Mouse (Mus musculus) limb, embryonic 15.5 days (tissue): ENCODE results near the gene Schip1. TPM values are rescaled to one million over a fixed set of nuclear protein-coding genes. Genes with fewer than 3 reads are reported as not detected.

ENCODE experiments used
- ATAC-seq: fragments of 200-750 bp; cut with Nextera tagmentation; 2 replicates; pipeline ENCODE4 v1.8.0; 2017; ENCODE audit warnings: low read depth, moderate TSS enrichment; ENCODE audit not compliant: insufficient number of reproducible peaks, low FRiP score, low TSS enrichment
- H3K27ac ChIP-seq: fragments of 300-500 bp; sonication (generic); 2 replicates; pipeline ENCODE4 v1.5.1; 2015; ENCODE audit warnings: moderate library complexity, mild to moderate bottlenecking, inconsistent platforms
- H3K27me3 ChIP-seq: fragments of 300-500 bp; sonication (generic); 2 replicates; pipeline ENCODE4 v1.6.1; 2015; ENCODE audit warnings: inconsistent platforms
- H3K36me3 ChIP-seq: fragments of 300-500 bp; sonication (generic); 2 replicates; pipeline ENCODE4 v1.6.1; 2015; ENCODE audit warnings: inconsistent platforms
- H3K4me1 ChIP-seq: fragments of 300-500 bp; sonication (generic); 2 replicates; pipeline ENCODE4 v1.6.1; 2015; ENCODE audit warnings: inconsistent platforms
- H3K4me2 ChIP-seq: fragments of 300-500 bp; sonication (generic); 2 replicates; pipeline ENCODE4 v1.6.1; 2015; ENCODE audit warnings: mild to moderate bottlenecking, inconsistent platforms
- H3K4me3 ChIP-seq: fragments of 300-500 bp; sonication (generic); 2 replicates; pipeline ENCODE4 v1.5.1; 2015; ENCODE audit warnings: mild to moderate bottlenecking, inconsistent platforms
- H3K9ac ChIP-seq: fragments of 300-500 bp; sonication (generic); 2 replicates; pipeline ENCODE4 v1.6.1; 2015; ENCODE audit warnings: inconsistent platforms
- H3K9me3 ChIP-seq: fragments of 300-500 bp; sonication (generic); 2 replicates; pipeline ENCODE4 v1.6.1; 2016; ENCODE audit warnings: inconsistent platforms
- WGBS: fragments of 180-500 bp; shearing (Covaris S2); methylation state at CpG from one replicate; pipeline ENCODE4 v1.1.7; 2015; 5-methylcytosine and 5-hydroxymethylcytosine counted together
- polyA plus RNA-seq: library from polyadenylated mRNA; unstranded; fragments of >200 nt; fragmentation: Nextera tagmentation; extraction: Ambion mirVana; gene quantifications from 2 replicates; pipeline ENCODE4 v1.2.1, GENCODE M21; 2015

Schip1 gene
- polyA plus RNA-seq, 1 experiment from 2014 or later, result 16.1 TPM

GRCm38 (mm10) chr3:68467941-68468687 is 403.5 kb downstream of the Schip1 start:
- no peaks in the 10 kb centered on the region for H3K36me3 ChIP-seq
- H3K4me2 ChIP-seq, result peak overlapping the region; percentile 29
- H3K27me3 ChIP-seq, result no peaks in the 10 kb centered on the region
- WGBS, result 6% methylated on average over 10 of the region's 10 CpGs
- H3K4me1 ChIP-seq, result peaks cover 20% of the 10 kb centered on the region
- no peak overlapping the region for H3K27ac ChIP-seq
- no peak overlapping the region for H3K4me3 ChIP-seq
- no peaks in the 10 kb centered on the region for H3K9me3 ChIP-seq
- no peak overlapping the region for H3K9ac ChIP-seq
- ATAC-seq, result no peak

DNA sequence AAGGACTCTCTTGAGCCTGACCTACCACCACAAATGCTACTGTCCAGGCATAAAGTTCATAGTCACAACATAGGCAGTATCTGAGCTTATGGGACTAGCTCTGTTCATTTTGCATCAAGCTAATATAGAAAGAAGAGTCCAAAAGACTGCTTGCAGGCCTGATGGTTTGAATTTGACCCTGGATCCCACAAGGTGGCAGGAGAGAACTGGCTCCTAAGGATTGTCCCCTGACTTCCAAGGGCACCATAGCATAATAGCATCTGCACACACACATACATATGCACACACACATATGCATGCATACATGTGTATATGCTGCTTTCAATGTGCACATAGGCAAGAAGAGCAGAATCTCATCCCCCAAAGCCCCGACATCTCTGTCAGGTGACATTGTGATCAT is 405.0 kb downstream of the Schip1 start:
- H3K4me2 ChIP-seq, result no peak overlapping the region
- no peak overlapping the region for H3K9ac ChIP-seq
- WGBS, result 77% methylated on average over 1 of the region's 1 CpGs
- peaks cover 20% of the 10 kb centered on the region for H3K4me1 ChIP-seq
- no peak overlapping the region for H3K27ac ChIP-seq
- H3K4me3 ChIP-seq, result no peak overlapping the region
- H3K27me3 ChIP-seq, result no peaks in the 10 kb centered on the region
- ATAC-seq, result no peak
- H3K36me3 ChIP-seq, result no peaks in the 10 kb centered on the region
- no peaks in the 10 kb centered on the region for H3K9me3 ChIP-seq

GRCm38 (mm10) chr3:68470061-68470460 is 405.5 kb downstream of the Schip1 start:
- no peaks in the 10 kb centered on the region for H3K27me3 ChIP-seq
- no peak overlapping the region for H3K27ac ChIP-seq
- no peaks in the 10 kb centered on the region for H3K36me3 ChIP-seq
- WGBS, result 34% methylated on average over 3 of the region's 3 CpGs
- no peak overlapping the region for H3K4me3 ChIP-seq
- H3K9me3 ChIP-seq, result no peaks in the 10 kb centered on the region
- H3K4me1 ChIP-seq, result peaks cover 20% of the 10 kb centered on the region
- no peak overlapping the region for H3K4me2 ChIP-seq
- no peak overlapping the region for H3K9ac ChIP-seq
- no peak for ATAC-seq

GRCm38 (mm10) chr3:68470622-68471021 is 406.0 kb downstream of the Schip1 start:
- no peaks in the 10 kb centered on the region for H3K36me3 ChIP-seq
- H3K4me3 ChIP-seq, result no peak overlapping the region
- H3K9ac ChIP-seq, result no peak overlapping the region
- peaks cover 20% of the 10 kb centered on the region for H3K4me1 ChIP-seq
- WGBS, result 22% methylated on average over 5 of the region's 5 CpGs
- H3K4me2 ChIP-seq, result no peak overlapping the region
- no peaks in the 10 kb centered on the region for H3K27me3 ChIP-seq
- no peaks in the 10 kb centered on the region for H3K9me3 ChIP-seq
- H3K27ac ChIP-seq, result no peak overlapping the region
- ATAC-seq, result no peak

GRCm38 (mm10) chr3:68476336-68476735 is 411.7 kb downstream of the Schip1 start:
- H3K9ac ChIP-seq, result no peak overlapping the region
- no peak overlapping the region for H3K4me3 ChIP-seq
- H3K27ac ChIP-seq, result no peak overlapping the region
- no peaks in the 10 kb centered on the region for H3K36me3 ChIP-seq
- H3K9me3 ChIP-seq, result no peaks in the 10 kb centered on the region
- no peaks in the 10 kb centered on the region for H3K27me3 ChIP-seq
- 82% methylated on average over 7 of the region's 7 CpGs for WGBS
- no peak for ATAC-seq
- H3K4me2 ChIP-seq, result no peak overlapping the region
- H3K4me1 ChIP-seq, result no peaks in the 10 kb centered on the region

DNA sequence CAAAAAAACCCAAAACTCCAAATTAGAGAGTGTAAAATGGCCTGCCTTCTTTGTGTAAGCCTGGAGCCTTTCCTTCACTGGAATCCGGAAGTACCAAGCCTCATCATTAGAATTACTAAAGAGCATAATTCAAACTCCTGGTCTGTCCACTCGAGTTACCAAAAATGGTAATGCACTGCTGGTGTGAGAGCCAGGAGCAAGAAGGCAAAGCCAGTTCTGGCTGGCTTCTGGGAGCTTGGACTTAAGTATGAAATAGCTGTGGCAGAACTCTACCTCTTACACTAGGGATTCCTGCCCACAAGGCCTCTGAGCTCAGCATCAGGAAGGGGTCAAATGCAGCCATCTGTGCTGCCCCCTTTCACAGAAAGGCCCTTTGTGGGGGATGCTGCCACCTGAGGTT is 412.9 kb downstream of the Schip1 start:
- ATAC-seq, result no peak
- no peaks in the 10 kb centered on the region for H3K4me1 ChIP-seq
- no peaks in the 10 kb centered on the region for H3K36me3 ChIP-seq
- no peaks in the 10 kb centered on the region for H3K9me3 ChIP-seq
- H3K9ac ChIP-seq, result no peak overlapping the region
- no peak overlapping the region for H3K27ac ChIP-seq
- no peak overlapping the region for H3K4me3 ChIP-seq
- no peaks in the 10 kb centered on the region for H3K27me3 ChIP-seq
- WGBS, result 37% methylated on average over 2 of the region's 2 CpGs
- H3K4me2 ChIP-seq, result no peak overlapping the region

- Histone ChIP-seq H3K9ac (no peak overlapping the region), H3K4me1 (no peaks in the 10 kb centered on the region), H3K4me3 (no peak overlapping the region), H3K27ac (no peak overlapping the region), H3K36me3 (no peaks in the 10 kb centered on the region), H3K9me3 (no peaks in the 10 kb centered on the region), H3K4me2 (no peak overlapping the region), H3K27me3 (no peaks in the 10 kb centered on the region)
- 77% methylated on average over 6 of the region's 6 CpGs for WGBS
- ATAC-seq, result no peak
Measured at GRCm38 (mm10) chr3:68479266-68479665, 414.7 kb downstream of the Schip1 start.

- Histone ChIP-seq H3K4me1 (peaks cover 9% of the 10 kb centered on the region), H3K36me3 (no peaks in the 10 kb centered on the region), H3K4me2 (no peak overlapping the region), H3K4me3 (no peak overlapping the region), H3K9ac (no peak overlapping the region), H3K27me3 (peaks cover 9% of the 10 kb centered on the region; the same call in 1 of the 2 replicates), H3K9me3 (no peaks in the 10 kb centered on the region), H3K27ac (no peak overlapping the region)
- ATAC-seq, result no peak
- 83% methylated on average over 3 of the region's 3 CpGs for WGBS
Measured at GRCm38 (mm10) chr3:68483517-68483916, 418.9 kb downstream of the Schip1 start.

DNA sequence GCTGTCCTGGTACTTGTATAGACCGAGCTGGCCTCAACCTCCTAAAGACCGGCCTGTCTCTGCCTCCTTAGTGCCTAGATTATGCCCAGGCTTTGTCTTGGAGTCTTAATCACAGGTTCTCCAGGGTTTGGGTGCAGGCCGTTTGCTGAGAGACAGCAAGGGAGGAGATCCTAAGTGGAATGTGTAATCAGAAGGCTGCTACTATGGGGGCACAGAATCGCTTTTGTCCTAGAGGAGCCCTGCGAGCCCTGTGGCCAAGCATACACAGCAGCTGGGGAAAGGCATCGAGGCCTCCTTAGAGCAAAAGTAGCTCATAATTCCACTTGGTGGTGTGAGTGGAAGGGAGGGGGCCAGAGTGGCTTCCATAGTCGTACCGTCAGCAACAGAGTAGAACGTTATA is 419.4 kb downstream of the Schip1 start:
- ATAC-seq, result no peak
- peaks cover 9% of the 10 kb centered on the region; the same call in 1 of the 2 replicates for H3K27me3 ChIP-seq
- no peaks in the 10 kb centered on the region for H3K9me3 ChIP-seq
- no peak overlapping the region for H3K4me3 ChIP-seq
- no peak overlapping the region for H3K27ac ChIP-seq
- H3K4me1 ChIP-seq, result peaks cover 9% of the 10 kb centered on the region
- H3K4me2 ChIP-seq, result no peak overlapping the region
- no peaks in the 10 kb centered on the region for H3K36me3 ChIP-seq
- 76% methylated on average over 9 of the region's 9 CpGs for WGBS
- H3K9ac ChIP-seq, result no peak overlapping the region

DNA sequence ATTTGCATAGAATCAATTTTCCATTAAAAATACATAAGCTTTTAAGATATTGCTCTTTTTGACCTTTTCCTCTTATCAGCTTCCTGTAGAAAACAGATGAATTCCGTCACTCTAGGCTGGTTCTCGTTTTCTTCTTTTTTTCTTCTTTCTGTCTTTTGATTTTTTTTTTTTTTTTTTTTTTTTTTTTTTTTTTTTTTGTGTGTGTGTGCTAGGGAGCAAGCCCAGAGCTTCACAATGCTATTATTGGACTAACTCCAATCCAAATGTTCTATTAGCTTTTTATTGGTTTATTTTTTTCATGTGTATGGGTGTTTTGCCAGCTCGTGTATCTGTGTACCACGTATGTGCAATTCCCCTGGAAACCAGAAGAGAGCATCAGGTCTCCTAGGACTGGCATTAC is 420.0 kb downstream of the Schip1 start:
- peaks cover 9% of the 10 kb centered on the region; the same call in 1 of the 2 replicates for H3K27me3 ChIP-seq
- no peak overlapping the region for H3K4me3 ChIP-seq
- peaks cover 9% of the 10 kb centered on the region for H3K4me1 ChIP-seq
- no peak overlapping the region for H3K9ac ChIP-seq
- ATAC-seq, result no peak
- H3K4me2 ChIP-seq, result no peak overlapping the region
- H3K36me3 ChIP-seq, result no peaks in the 10 kb centered on the region
- H3K9me3 ChIP-seq, result no peaks in the 10 kb centered on the region
- no peak overlapping the region for H3K27ac ChIP-seq
- WGBS, result 65% methylated on average over 4 of the region's 4 CpGs

DNA sequence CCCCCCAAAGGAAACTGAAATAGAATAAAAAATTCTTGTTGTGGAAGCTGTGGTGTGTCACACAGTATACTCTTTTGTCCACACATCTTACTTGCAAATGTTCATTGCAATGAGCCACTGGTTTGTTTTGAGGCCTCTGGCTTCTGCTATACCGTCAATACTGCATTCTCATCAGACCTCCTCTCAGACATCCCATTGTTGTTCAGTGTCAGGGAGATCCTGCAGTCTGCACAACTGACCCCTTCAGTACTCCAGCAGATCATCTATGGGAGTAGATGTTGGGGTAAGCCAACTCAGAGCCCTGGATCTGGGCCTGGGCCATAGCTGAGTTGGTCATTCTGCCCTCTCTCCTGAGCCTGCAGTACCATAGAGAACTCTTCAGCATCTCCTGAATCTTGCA is 423.0 kb downstream of the Schip1 start:
- WGBS, result 63% methylated on average over 1 of the region's 1 CpGs
- Histone ChIP-seq H3K36me3 (no peaks in the 10 kb centered on the region), H3K9me3 (no peaks in the 10 kb centered on the region), H3K4me3 (no peak overlapping the region), H3K4me1 (peaks cover 16% of the 10 kb centered on the region), H3K9ac (no peak overlapping the region), H3K27ac (no peak overlapping the region), H3K4me2 (no peak overlapping the region), H3K27me3 (peaks cover 13% of the 10 kb centered on the region; the same call in 1 of the 2 replicates)
- ATAC-seq, result no peak

GRCm38 (mm10) chr3:68488316-68488715 is 423.7 kb downstream of the Schip1 start:
- Histone ChIP-seq H3K9me3 (no peaks in the 10 kb centered on the region), H3K4me3 (no peak overlapping the region), H3K27me3 (peaks cover 13% of the 10 kb centered on the region; the same call in 1 of the 2 replicates), H3K27ac (no peak overlapping the region), H3K9ac (no peak overlapping the region), H3K4me1 (peaks cover 23% of the 10 kb centered on the region), H3K36me3 (no peaks in the 10 kb centered on the region), H3K4me2 (no peak overlapping the region)
- ATAC-seq, result no peak
- WGBS, result 14% methylated on average over 5 of the region's 5 CpGs
